Mouse (Mus musculus) forebrain, embryonic 12.5 days (tissue): ENCODE results near the gene Gm20696. TPM values are rescaled to one million over a fixed set of nuclear protein-coding genes. Genes with fewer than 3 reads are reported as not detected.

Experiments used
- ATAC-seq: fragments of 200-750 bp; cut with Nextera tagmentation; 2 replicates; pipeline ENCODE4 v1.8.0; 2017; ENCODE audit warnings: moderate TSS enrichment; ENCODE audit not compliant: low FRiP score
- H3K27ac ChIP-seq: fragments of 300-500 bp; sonication (generic); 2 replicates; pipeline ENCODE4 v1.5.1; 2016; ENCODE audit warnings: mild to moderate bottlenecking
- H3K27me3 ChIP-seq: fragments of 300-500 bp; sonication (generic); 2 replicates; pipeline ENCODE4 v1.6.1; 2016; ENCODE audit warnings: mild to moderate bottlenecking
- H3K36me3 ChIP-seq: fragments of 300-500 bp; sonication (generic); replicated peaks from 2 replicates; pipeline ENCODE4 v1.6.1; 2016; ENCODE audit warnings: mild to moderate bottlenecking
- H3K4me1 ChIP-seq: fragments of 300-500 bp; sonication (generic); 2 replicates; pipeline ENCODE4 v1.6.1; 2016
- H3K4me2 ChIP-seq: fragments of 300-500 bp; sonication (generic); 2 replicates; pipeline ENCODE4 v1.6.1; 2016; ENCODE audit warnings: mild to moderate bottlenecking, moderate library complexity
- H3K4me3 ChIP-seq: fragments of 300-500 bp; sonication (generic); replicated peaks from 2 replicates; pipeline ENCODE4 v1.5.1; 2016; ENCODE audit warnings: mild to moderate bottlenecking
- H3K9ac ChIP-seq: fragments of 300-500 bp; sonication (generic); 2 replicates; pipeline ENCODE4 v1.6.1; 2016; ENCODE audit warnings: mild to moderate bottlenecking
- H3K9me3 ChIP-seq: fragments of 300-500 bp; sonication (generic); 2 replicates; pipeline ENCODE4 v1.6.1; 2016
- WGBS: fragments of 180-500 bp; shearing (Covaris S2); methylation state at CpG from one replicate; pipeline ENCODE4 v1.1.7; 2016; 5-methylcytosine and 5-hydroxymethylcytosine counted together
- polyA plus RNA-seq: library from polyadenylated mRNA; unstranded; fragments of >200 nt; fragmentation: Nextera tagmentation; extraction: Ambion mirVana; gene quantifications from 2 replicates; pipeline ENCODE4 v1.2.1, GENCODE M21; 2016

Gene Gm20696
- polyA plus RNA-seq, 1 experiment from 2014 or later = 6.0 TPM

DNA sequence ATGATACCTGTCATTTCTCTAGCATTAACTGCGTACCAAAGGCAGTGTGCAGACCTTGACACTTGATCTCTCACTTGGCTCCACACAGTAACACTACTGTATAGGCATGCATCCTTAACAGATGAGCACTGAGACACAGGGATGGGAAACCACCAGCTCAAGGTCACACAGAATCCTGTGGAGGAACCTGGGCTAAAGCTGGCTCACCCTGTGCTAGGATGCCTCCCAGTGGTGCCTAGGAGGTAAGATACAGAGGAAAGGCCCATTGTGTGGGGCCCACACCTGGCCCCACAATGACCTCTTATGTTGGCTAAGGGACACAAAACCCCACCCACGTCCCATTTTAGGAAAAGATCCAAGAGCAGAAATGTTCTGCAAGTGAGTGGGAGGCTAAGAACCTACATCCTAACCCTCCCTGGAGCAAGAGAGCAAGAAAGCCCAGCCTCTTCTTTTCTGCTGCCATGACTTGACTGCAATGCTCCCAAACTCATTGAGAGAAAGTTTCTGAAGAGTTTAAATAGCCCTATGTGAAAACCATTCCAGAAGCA, 213.9 kb downstream of the Gm20696 start:
- WGBS = 74% methylated on average over 2 of the region's 2 CpGs
- Histone ChIP-seq H3K4me2 (no peak overlapping the region), H3K9me3 (no peaks in the 10 kb centered on the region)

DNA sequence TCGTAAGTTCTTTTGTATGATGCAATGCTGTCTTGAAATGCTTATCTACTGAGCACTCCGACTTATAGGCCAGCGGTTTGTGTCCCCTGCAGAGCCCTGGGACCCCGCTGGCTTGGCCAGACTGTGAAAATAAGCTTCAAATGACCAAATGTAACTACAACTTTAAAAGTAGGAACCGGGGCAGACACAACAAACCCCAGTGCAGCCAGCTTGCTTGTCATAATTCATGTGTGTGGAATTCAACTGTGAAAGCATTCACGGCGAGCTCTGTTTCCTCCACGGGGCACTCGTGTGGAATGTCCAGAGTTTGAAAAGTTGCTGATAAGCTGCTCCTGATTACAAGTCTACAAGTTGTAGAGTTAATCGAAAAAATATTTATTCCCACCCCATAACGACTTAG, 215.1 kb downstream of the Gm20696 start:
- Histone ChIP-seq H3K9ac (no peak overlapping the region), H3K4me1 (peaks cover 15% of the 10 kb centered on the region), H3K27me3 (no peaks in the 10 kb centered on the region), H3K27ac (no peak overlapping the region), H3K9me3 (no peaks in the 10 kb centered on the region), H3K4me2 (no peak overlapping the region), H3K36me3 (peaks cover 4% of the 10 kb centered on the region; the same call in 1 of the 2 replicates), H3K4me3 (no peak overlapping the region)
- ATAC-seq = no peak
- WGBS = 50% methylated on average over 11 of the region's 11 CpGs

More for the DNA sequence above, 213.9 kb downstream of the Gm20696 start:
- H3K9ac ChIP-seq = no peak overlapping the region
- H3K4me3 ChIP-seq = no peak overlapping the region
- no peaks in the 10 kb centered on the region for H3K27me3 ChIP-seq
- H3K4me1 ChIP-seq = peaks cover 15% of the 10 kb centered on the region
- no peak overlapping the region for H3K27ac ChIP-seq
- no peak for ATAC-seq
- peaks cover 4% of the 10 kb centered on the region; the same call in 1 of the 2 replicates for H3K36me3 ChIP-seq

DNA sequence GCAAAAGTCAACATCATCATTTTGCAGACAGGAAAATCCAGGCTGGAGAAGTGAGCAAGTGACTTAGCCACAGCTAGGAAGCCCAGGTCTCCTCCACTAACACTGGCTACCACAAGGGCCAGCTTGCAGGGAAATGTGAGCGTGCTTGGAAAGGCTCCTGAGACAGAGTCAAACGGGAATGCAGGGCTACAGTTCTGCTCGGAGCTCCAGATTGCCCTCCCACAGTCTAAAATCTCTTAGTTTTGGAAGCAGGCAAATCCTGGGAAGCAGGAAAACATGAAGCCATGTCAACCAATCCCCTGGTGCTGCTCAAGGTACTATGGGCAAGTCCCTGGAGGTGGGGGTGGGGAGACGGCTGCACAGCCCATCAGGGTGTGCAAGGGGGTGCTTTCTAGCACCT, 219.2 kb downstream of the Gm20696 start:
- Histone ChIP-seq H3K36me3 (no peaks in the 10 kb centered on the region; the same call in 1 of the 2 replicates), H3K9me3 (no peaks in the 10 kb centered on the region), H3K4me3 (no peak overlapping the region), H3K4me2 (no peak overlapping the region), H3K4me1 (peaks cover 15% of the 10 kb centered on the region), H3K9ac (no peak overlapping the region), H3K27me3 (no peaks in the 10 kb centered on the region), H3K27ac (no peak overlapping the region)
- ATAC-seq = no peak
- 88% methylated on average over 4 of the region's 4 CpGs for WGBS

DNA sequence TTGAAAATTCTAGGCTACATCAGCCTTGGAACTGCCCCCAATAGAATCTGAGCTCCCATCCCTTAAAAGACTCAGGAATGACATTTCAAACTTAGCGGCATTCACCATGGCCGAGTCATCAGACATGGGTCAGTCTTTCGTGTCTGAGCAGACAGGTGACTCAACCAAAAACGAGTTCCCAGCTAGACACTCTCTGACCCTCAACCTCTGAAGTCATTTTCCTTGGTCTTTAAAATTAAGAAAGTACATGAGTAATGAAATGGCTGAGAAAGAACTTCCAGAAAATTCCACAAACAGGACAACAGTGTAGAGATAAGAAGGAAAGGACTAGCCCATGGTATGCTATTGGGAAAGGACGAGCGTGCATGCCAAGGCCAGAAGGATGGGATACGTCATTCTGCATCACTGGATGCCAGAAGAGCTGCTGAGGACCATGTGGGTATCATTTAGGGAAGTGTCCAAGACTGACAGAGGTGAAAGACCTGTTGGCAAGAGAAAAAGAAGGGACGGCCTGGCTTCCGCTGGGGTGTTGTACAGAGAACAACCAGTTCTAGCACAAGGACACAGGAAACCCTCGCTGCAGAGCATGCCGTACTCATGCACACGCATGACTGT, 219.7 kb downstream of the Gm20696 start:
- Histone ChIP-seq H3K9ac (no peak overlapping the region), H3K36me3 (no peaks in the 10 kb centered on the region; the same call in 1 of the 2 replicates), H3K9me3 (no peaks in the 10 kb centered on the region), H3K4me3 (no peak overlapping the region), H3K27me3 (no peaks in the 10 kb centered on the region), H3K4me2 (no peak overlapping the region), H3K27ac (no peak overlapping the region), H3K4me1 (peaks cover 12% of the 10 kb centered on the region)
- WGBS = 93% methylated on average over 12 of the region's 12 CpGs
- ATAC-seq = no peak

DNA sequence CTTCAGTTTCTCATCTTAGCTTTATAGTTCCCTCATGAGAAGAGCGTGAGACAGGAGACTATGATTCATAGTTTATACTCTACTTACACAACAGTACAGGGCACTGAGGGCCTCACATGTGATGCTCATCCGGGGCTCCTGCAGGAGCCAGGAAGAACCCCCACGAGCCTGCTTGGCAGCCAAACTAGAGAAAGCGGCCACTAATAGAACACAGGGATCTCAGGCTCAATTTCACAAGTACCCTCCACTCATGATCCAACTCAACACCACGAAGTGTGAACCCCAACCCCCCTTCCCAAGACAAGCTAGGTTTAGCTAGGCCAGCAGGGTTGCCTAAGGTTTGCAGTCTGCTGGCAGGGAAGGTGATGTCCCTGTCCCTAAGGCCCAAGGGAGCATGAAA, 223.1 kb downstream of the Gm20696 start:
- Histone ChIP-seq H3K4me3 (no peak overlapping the region), H3K9me3 (no peaks in the 10 kb centered on the region), H3K27me3 (no peaks in the 10 kb centered on the region), H3K4me1 (peaks cover 26% of the 10 kb centered on the region), H3K36me3 (no peaks in the 10 kb centered on the region; the same call in 1 of the 2 replicates), H3K4me2 (no peak overlapping the region), H3K9ac (no peak overlapping the region), H3K27ac (no peak overlapping the region)
- no peak for ATAC-seq
- WGBS = 81% methylated on average over 5 of the region's 5 CpGs

DNA sequence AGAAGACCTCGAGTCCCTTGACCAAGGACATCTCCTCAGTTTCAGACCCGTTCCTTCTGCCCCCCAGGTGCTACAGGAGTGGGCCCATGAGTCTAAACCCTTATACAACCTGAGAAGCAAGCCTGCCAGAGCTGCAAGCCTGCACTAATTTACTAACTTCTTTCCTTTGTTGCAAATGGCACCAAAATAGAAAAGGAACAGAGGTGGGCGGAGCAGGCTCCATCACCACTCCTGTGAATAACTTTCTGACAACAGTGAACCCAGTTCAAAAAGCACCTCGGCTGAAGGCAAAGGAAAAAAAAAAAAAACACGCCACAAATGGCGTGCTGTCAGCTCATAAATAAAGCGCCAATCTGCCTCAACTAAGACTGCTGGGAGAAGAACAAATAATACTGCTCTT, 225.5 kb downstream of the Gm20696 start:
- Histone ChIP-seq H3K27me3 (no peaks in the 10 kb centered on the region), H3K36me3 (no peaks in the 10 kb centered on the region), H3K9me3 (no peaks in the 10 kb centered on the region), H3K9ac (no peak overlapping the region), H3K4me3 (no peak overlapping the region), H3K4me2 (no peak overlapping the region), H3K27ac (no peak overlapping the region), H3K4me1 (peaks cover 35% of the 10 kb centered on the region)
- no peak for ATAC-seq
- 48% methylated on average over 7 of the region's 7 CpGs for WGBS

DNA sequence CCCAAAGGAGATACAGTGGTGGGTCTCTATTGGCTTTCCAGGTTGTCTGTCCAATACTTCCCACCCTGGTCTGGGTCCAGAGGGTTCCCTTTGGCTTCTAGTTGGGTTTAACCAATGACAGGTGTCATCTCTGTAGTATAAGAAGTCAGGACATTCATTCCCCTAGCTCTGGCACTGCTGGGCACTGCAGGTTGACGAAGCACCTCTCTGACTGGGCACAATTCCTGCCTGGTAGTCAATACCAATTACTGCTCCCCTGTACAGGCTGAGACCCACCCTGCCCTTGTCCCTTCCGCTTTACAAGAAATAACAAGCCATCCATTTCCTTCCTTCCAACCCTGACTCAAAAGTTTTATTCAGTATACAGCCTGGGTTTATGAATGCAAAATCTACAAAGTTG, 226.0 kb downstream of the Gm20696 start:
- H3K4me1 ChIP-seq = peaks cover 35% of the 10 kb centered on the region
- no peak overlapping the region for H3K4me3 ChIP-seq
- peak overlapping the region; percentile 63 for H3K27ac ChIP-seq
- no peak overlapping the region for H3K4me2 ChIP-seq
- 85% methylated on average over 2 of the region's 2 CpGs for WGBS
- no peak for ATAC-seq
- no peaks in the 10 kb centered on the region for H3K27me3 ChIP-seq
- no peaks in the 10 kb centered on the region for H3K9me3 ChIP-seq
- no peaks in the 10 kb centered on the region for H3K36me3 ChIP-seq
- no peak overlapping the region for H3K9ac ChIP-seq

DNA sequence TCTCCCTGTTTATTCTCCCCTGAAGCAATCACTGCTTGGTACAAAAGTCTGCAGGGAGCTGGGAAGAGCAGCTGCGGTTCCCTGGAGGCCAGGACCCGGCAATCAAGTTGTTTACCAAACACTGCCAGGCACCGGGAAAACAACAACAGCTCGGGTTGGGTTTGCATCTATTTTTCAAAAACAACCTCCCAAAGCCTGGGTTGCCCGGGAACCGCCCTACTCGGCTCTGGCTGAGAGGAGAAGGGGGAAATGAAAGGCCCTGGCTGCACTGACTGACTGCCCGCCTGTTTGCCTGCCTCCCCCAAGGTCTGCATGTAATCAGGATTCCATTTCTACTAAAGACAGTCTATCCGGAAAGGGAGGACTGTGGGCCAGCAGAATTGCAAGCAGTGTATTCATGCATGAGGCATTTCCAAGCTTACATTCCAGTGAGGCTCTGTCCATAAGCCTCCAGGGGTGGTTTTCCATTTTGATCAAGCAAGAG, 226.7 kb downstream of the Gm20696 start:
- H3K4me3 ChIP-seq = no peak overlapping the region
- ATAC-seq = peak; percentile 55
- H3K27ac ChIP-seq = peak overlapping the region; percentile 63
- peak overlapping the region; percentile 36; the same call in 1 of the 2 replicates for H3K9ac ChIP-seq
- H3K4me2 ChIP-seq = peak overlapping the region; percentile 34
- H3K27me3 ChIP-seq = no peaks in the 10 kb centered on the region
- no peaks in the 10 kb centered on the region for H3K9me3 ChIP-seq
- 2% methylated on average over 9 of the region's 9 CpGs for WGBS
- H3K36me3 ChIP-seq = peaks cover 4% of the 10 kb centered on the region
- H3K4me1 ChIP-seq = peaks cover 35% of the 10 kb centered on the region

DNA sequence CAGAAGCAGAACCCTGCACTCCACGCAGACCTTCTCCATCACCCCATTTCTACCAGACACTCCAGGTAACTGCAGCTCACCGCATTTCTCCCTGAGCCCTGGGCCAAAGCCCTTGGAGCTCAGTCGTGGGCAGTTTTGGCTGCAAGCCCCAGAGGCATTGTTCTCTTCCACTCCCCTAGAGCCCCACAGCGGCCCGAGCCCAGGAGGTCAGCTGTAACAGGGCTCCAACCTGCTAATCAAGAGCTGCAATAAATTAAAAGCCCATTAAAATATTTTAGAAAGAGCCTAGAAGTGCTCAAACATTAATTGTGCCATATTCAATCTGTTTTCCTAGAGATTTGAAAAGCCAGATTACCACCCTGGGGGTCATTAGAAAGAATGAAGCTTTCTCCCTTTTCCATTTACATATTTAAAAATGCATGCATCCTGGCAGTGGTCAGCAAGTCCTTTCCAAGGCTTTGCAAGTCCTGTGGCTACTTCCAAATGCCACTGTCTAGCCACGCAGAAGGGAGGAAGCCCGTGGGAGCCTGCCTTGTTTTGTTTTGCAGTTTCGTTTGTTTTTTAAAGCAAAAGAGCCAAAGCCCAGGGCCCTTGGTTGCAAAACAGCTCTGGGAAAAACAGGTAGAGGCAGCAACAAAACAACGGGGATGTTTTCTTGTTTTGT, 227.3 kb downstream of the Gm20696 start:
- Histone ChIP-seq H3K9ac (0 out of 2 replicates have a peak overlapping the region, but pooled peaks have one; percentile 36), H3K9me3 (no peaks in the 10 kb centered on the region), H3K4me2 (peak overlapping the region; percentile 34), H3K4me3 (no peak overlapping the region), H3K27me3 (no peaks in the 10 kb centered on the region), H3K36me3 (peaks cover 10% of the 10 kb centered on the region), H3K27ac (peak overlapping the region; percentile 63), H3K4me1 (peaks cover 35% of the 10 kb centered on the region)
- WGBS = 3% methylated on average over 9 of the region's 9 CpGs
- peak; percentile 17; the same call in 1 of the 2 replicates for ATAC-seq

DNA sequence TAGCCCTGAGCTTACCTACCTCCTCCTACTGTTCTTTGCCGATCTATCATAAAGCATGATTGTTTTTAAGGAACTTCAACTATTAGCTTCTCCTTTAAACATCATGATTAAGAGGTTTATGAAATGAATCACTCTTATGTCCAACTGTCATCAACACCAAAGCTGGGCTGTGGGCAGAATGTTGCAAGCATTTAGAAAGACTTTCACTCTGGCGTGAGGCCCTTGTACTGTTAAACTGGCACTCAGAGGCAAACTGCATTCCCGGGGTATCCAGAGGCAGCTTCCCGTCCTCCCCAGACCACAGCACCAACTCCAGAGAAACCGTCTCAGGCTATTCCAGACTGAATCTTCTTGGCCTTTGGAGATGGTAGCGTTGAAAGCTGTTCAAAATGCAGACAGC, 230.2 kb downstream of the Gm20696 start:
- Histone ChIP-seq H3K27ac (no peak overlapping the region), H3K9me3 (no peaks in the 10 kb centered on the region), H3K27me3 (no peaks in the 10 kb centered on the region), H3K36me3 (peaks cover 12% of the 10 kb centered on the region), H3K9ac (no peak overlapping the region), H3K4me3 (no peak overlapping the region), H3K4me2 (no peak overlapping the region), H3K4me1 (peaks cover 35% of the 10 kb centered on the region)
- 90% methylated on average over 6 of the region's 6 CpGs for WGBS
- no peak for ATAC-seq

DNA sequence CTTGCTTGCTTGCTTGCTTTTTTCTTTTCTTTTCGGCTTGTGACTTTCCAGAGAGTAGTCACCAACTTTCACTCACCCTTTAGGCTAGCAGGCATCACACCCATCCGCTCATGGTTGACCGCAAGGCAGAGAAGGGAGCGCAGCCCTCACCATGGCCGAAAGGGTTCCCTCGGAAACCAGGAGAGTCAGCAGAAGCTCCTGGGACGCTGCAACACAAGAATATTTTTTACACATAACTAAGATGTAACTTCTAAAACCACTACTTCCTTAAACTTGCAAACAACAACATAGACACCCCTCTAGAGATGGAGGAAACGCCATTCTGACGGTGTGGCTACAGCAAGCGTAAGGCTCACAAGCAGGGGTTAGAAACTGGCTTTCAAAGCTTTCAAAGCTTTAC, 231.5 kb downstream of the Gm20696 start:
- H3K4me1 ChIP-seq = peaks cover 25% of the 10 kb centered on the region
- no peak overlapping the region for H3K4me2 ChIP-seq
- H3K9ac ChIP-seq = no peak overlapping the region
- H3K9me3 ChIP-seq = no peaks in the 10 kb centered on the region
- H3K27ac ChIP-seq = no peak overlapping the region
- WGBS = 96% methylated on average over 10 of the region's 10 CpGs
- H3K4me3 ChIP-seq = no peak overlapping the region
- no peaks in the 10 kb centered on the region for H3K27me3 ChIP-seq
- ATAC-seq = no peak
- H3K36me3 ChIP-seq = peaks cover 12% of the 10 kb centered on the region

DNA sequence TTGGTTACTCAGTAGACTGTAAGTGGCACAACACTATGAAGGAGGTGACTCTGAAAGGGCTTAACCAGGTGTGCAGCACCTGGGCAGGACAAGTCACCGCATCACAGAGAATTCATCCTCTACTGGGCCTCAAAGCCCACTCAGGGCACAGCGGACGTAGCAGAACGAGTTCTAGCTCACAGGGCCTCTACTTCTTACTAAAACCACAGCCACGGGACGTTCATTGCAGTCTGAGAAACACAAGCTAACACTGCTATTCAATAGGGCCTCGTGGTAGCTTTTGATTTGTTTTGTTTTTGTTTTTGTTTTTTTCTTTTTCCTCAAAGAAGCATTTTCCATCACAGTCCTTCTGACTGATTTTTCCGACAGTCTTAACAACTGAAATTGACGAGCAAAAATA, 233.6 kb downstream of the Gm20696 start:
- Histone ChIP-seq H3K36me3 (peaks cover 12% of the 10 kb centered on the region), H3K4me3 (no peak overlapping the region), H3K4me2 (no peak overlapping the region), H3K9me3 (no peaks in the 10 kb centered on the region), H3K9ac (no peak overlapping the region), H3K4me1 (peaks cover 4% of the 10 kb centered on the region), H3K27me3 (no peaks in the 10 kb centered on the region), H3K27ac (no peak overlapping the region)
- WGBS = 93% methylated on average over 9 of the region's 9 CpGs
- ATAC-seq = no peak
